Mouse (Mus musculus): ENCODE data around the gene Vrk3.

DNA sequence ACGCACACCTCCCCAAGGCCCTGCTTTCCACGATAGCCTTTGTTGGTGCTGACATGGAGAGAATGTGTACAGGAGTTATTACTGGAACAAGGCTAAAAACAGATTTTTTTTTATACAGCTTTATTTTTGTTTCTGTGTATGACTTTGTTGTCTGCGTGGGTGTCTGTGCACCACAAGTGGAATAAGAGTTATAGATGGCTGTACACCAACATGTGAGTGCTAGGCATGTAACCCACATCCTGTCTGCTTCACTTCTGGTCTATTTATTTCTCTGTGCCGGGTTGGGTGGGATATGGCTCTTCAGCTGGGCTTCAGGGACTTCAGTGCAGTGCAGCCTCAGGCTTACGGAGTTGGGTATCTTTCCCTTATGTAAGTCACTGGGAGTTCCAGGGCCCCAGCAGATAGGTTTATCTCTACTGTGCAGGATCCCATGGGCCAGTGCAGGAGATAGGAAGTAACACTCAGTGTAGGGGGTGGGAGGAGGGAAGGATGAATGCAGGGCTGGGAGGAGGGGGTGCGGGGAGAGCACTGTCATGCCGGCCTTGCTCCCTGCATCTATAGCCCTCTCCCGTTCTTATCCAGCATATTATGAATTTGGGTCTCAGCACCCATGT is 24.5 kb downstream of the Vrk3 start:
- no peak for TF ChIP-seq GATA1 (IDR thresholded peaks at IDR 0.05; ENCODE audit: borderline replicate concordance, low read length)
- no peak for TF ChIP-seq CTCF (IDR thresholded peaks at IDR 0.05; ENCODE audit: low read depth, low read length)
